Mouse (Mus musculus) layer of hippocampus, postnatal 10 days (tissue): ENCODE measurements at regions not wholly inside any gene's neighbourhood (a gene's known extent, or its start where the extent isn't known, plus 50 kb on each side); places are given as distances from the start of the nearest gene placed in this dataset.

ENCODE experiments used
- DNase-seq, 2 experiments: peaks; one replicate each; pipeline ENCODE4 v3.0.0; 2021; ENCODE audit warnings: low spot score in 2 of 2

GRCm38 (mm10) chr7:83475438-83476160 lies 109.1 kb upstream of the Tmc3 start:
- DNase-seq, result peak in 1 of 2 experiments; percentile 33

DNA sequence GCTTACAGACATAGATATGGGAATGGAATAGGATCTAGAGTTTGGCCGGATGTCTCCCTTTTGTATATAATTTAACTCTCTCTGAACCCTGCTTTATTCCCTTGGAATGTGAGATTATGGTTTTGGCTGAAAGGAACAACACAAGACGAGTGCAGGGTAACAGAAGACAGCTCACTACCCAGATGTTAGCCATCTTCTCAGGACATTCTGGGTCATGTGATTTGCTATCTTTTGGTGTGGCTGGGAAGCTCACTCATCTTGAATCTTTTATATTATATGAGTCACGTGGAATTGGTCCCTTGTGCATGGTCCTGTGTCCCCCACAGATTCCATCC lies 108.6 kb upstream of the Tmc3 start:
- no peak for DNase-seq

DNA sequence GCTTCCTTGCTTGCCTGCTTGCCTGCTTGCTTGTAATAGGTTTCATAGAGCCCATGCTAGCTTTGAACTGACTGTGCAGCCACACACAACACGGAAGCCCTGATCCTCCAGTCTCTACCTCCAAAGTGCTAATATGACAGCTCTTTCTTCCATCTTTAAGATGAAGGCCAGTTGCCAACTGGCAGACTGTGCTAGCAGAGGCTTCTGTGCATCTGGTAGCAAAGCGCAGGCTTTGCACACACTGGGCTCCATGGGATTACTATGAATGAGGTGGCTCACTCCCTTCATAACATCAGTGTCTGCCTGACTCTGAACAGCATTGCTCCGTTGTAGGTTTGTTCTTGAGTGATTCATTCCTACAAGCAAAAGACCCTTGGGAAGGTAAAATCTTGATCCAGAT lies 107.9 kb upstream of the Tmc3 start:
- DNase-seq, result no peak

- DNase-seq, result no peak
These were observed 107.0 kb upstream of the Tmc3 start for GRCm38 (mm10) chr7:83477661-83478121.

- no peak for DNase-seq
These were observed 103.1 kb upstream of the Tmc3 start for GRCm38 (mm10) chr7:83481655-83482054.

- DNase-seq, result no peak
These were observed 102.5 kb upstream of the Tmc3 start for GRCm38 (mm10) chr7:83482254-83482653.

DNA sequence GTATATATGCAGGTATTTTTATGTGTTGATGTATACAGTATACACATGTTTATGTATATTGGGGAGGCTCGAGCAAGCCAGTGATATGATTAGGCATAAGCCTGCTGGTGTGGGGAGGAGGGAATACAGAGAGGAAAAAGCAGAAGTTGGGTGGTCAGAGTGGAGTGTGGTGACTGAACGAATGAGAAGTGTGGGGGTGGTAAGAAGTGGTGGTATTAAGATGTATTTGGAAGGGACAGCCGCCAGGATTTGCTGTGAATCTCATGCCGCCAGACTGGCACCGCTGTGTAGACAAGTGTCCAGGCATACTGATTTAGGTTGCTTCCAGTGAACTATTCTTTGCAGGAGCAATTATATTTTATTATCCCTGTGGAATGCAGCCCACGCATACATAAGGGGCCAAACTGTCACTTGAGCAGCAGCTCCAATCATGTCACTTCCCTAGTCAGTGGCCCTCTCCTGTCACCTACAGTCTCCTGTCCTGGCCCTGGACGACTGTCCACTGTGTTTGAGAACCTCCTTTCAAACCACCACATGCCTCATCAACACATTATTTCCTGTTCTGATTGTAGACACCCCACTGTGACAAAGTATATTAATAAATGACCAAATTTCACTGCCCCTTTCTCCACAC lies 101.9 kb upstream of the Tmc3 start:
- no peak for DNase-seq

GRCm38 (mm10) chr7:83486156-83486750 lies 98.5 kb upstream of the Tmc3 start:
- no peak for DNase-seq

GRCm38 (mm10) chr7:83489790-83490189 lies 94.9 kb upstream of the Tmc3 start:
- peak; percentile 26 to 54 for DNase-seq

- peak; percentile 15 to 18 for DNase-seq
These were observed 79.6 kb upstream of the Tmc3 start for GRCm38 (mm10) chr7:83504996-83505645.

GRCm38 (mm10) chr7:83516295-83516694 lies 68.4 kb upstream of the Tmc3 start:
- no peak for DNase-seq

DNA sequence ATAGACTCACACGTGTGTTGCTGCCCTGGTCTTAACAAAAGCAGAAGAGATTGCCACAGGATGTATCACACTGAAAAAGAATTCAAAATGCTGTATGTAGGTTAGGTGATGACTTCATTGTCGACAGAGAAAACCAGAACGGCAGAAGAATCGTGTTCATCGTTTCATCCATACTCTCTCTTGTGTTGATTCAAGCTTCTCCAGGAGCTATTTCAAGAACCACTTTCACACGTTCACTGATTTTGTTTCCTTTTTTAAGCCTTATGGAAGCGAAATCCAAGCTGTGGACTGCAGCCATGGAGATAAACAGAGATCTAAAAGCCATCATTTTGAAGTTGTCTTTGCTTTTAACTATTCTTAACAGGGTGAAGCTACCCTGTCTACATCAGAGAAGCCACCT lies 63.2 kb upstream of the Tmc3 start:
- DNase-seq, result no peak
